Mouse (Mus musculus): Measurements from ENCODE around the gene Lmbr1. TPM values are rescaled to one million over a fixed set of nuclear protein-coding genes. Genes with fewer than 3 reads are reported as not detected.

Lmbr1 gene
- total and polyA plus RNA-seq, 3 experiments: not detected

GRCm38 (mm10) chr5:29250795-29251495 lies 127.2 kb downstream of the Lmbr1 start:
- no peak overlapping the region for H3K9ac ChIP-seq (ENCODE audit: insufficient read depth, low read depth)
- TF ChIP-seq EP300 (IDR thresholded peaks at IDR 0.05; ENCODE audit: low read length): no peak
- no peak for TF ChIP-seq ZC3H11A (IDR thresholded peaks at IDR 0.05; ENCODE audit: low read depth, low read length)
- no peak for TF ChIP-seq TBP (conservative IDR thresholded peaks at IDR 0.05; ENCODE audit: low read depth, low read length)
- TF ChIP-seq BHLHE40 (IDR thresholded peaks at IDR 0.05; ENCODE audit: low read depth, low read length): no peak
- no peak for TF ChIP-seq MAX (IDR thresholded peaks at IDR 0.05; ENCODE audit: low read length)
- no peak for TF ChIP-seq SMC3 (IDR thresholded peaks at IDR 0.05; ENCODE audit: low read depth, low read length)
- TF ChIP-seq NRF1 (IDR thresholded peaks at IDR 0.05; ENCODE audit: low read depth, low read length): no peak
- no peak overlapping the region for H3K27ac ChIP-seq (ENCODE audit: insufficient read depth, low read depth)
- no peak overlapping the region for H3K4me2 ChIP-seq (ENCODE audit: insufficient read depth, low read depth, poor library complexity, severe bottlenecking)
- no peaks in the 10 kb centered on the region for H3K36me3 ChIP-seq (replicated peaks in 1 of 2; ENCODE audit: control insufficient read depth in 1 of 2, insufficient read depth in 1 of 2, low read length in 1 of 2)
- in situ Hi-C loops (cut with MboI; ENCODE audit: low pct_ligation_motif_present, low pct_unique_long_range_greater_than_20kb, low sequenced_read_pairs): no loop called here
- no peaks in the 10 kb centered on the region for H3K9me3 ChIP-seq (replicated peaks; ENCODE audit: low read length)
- dilution Hi-C loops (cut with MboI; ENCODE audit: extremely low pct_ligation_motif_present, extremely low pct_unique_long_range_greater_than_20kb, low sequenced_read_pairs): no loop called here
- H3K27me3 ChIP-seq (replicated peaks): no peaks in the 10 kb centered on the region
- no peaks in the 10 kb centered on the region for H3K79me2 ChIP-seq (replicated peaks; ENCODE audit: control insufficient read depth, extremely low read depth, insufficient read depth, poor library complexity, severe bottlenecking)
- no peaks in the 10 kb centered on the region for H3K4me1 ChIP-seq (ENCODE audit: control insufficient read depth in 1 of 2, insufficient read depth in 2 of 2)
- no peak overlapping the region for H3K4me3 ChIP-seq (replicated peaks in 1 of 3; ENCODE audit: low read depth in 2 of 3, low read length in 2 of 3, poor library complexity in 1 of 3)
- DNase-seq (ENCODE audit: extremely low read depth): no peak

DNA sequence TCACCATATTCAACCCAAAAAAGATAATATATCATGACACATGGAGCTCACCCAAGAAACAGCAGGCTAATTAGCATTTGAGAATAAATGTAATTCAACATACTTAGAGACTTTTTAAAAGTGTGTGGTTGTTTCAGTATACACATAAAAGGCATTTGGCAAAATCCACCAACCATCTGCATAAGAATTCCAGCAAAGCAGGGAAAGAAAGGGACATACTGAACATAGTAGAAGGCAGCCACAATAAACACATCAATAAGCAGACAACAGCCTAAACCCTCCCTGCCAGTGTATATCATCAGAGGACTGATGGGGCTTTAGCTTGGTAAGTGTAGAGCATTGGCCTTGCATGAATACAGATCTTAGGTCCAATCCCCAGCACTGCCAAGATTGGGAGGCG lies 133.4 kb downstream of the Lmbr1 start:
- DNase-seq (ENCODE audit: extremely low read depth): no peak
- TF ChIP-seq MAZ (IDR thresholded peaks at IDR 0.05; ENCODE audit: low read depth, low read length): no peak
- TF ChIP-seq E2F4 (IDR thresholded peaks at IDR 0.05; ENCODE audit: insufficient replicate concordance, low read depth, low read length): no peak
- TF ChIP-seq UBTF (IDR thresholded peaks at IDR 0.05; ENCODE audit: low read depth, low read length): no peak
- TF ChIP-seq ETS1 (conservative IDR thresholded peaks at IDR 0.05; ENCODE audit: low read depth, low read length): no peak
- no peak for TF ChIP-seq NRF1 (IDR thresholded peaks at IDR 0.05; ENCODE audit: low read depth, low read length)
- no peak for TF ChIP-seq SMC3 (IDR thresholded peaks at IDR 0.05; ENCODE audit: low read depth, low read length)
- TF ChIP-seq MXI1 (IDR thresholded peaks at IDR 0.05; ENCODE audit: low read depth, low read length): no peak
- TF ChIP-seq MYC (IDR thresholded peaks at IDR 0.05; ENCODE audit: low read depth, low read length): no peak
- no peak for TF ChIP-seq GABPA (IDR thresholded peaks at IDR 0.05; ENCODE audit: insufficient replicate concordance, low read depth, low read length)
- no peak for TF ChIP-seq KAT2A (IDR thresholded peaks at IDR 0.05; ENCODE audit: insufficient replicate concordance, low read length)
- no peak for TF ChIP-seq USF1 (IDR thresholded peaks at IDR 0.05; ENCODE audit: low read depth, low read length)
- TF ChIP-seq ZNF384 (IDR thresholded peaks at IDR 0.05; ENCODE audit: low read depth, low read length): no peak
- TF ChIP-seq ELF1 (IDR thresholded peaks at IDR 0.05; ENCODE audit: low read depth, low read length): no peak
- no peak for TF ChIP-seq TBP (conservative IDR thresholded peaks at IDR 0.05; ENCODE audit: low read depth, low read length)
- TF ChIP-seq USF2 (conservative IDR thresholded peaks at IDR 0.05; ENCODE audit: low read depth, low read length): no peak
- no peak for TF ChIP-seq CTCF (conservative IDR thresholded peaks at IDR 0.05 in 1 of 2, IDR thresholded peaks at IDR 0.05 in 1 of 2; ENCODE audit: low read depth in 2 of 2, low read length in 2 of 2)
- no peak for TF ChIP-seq RCOR1 (conservative IDR thresholded peaks at IDR 0.05; ENCODE audit: low read depth, low read length)
- TF ChIP-seq TCF12 (IDR thresholded peaks at IDR 0.05; ENCODE audit: low read depth, low read length): no peak
- TF ChIP-seq HCFC1 (IDR thresholded peaks at IDR 0.05; ENCODE audit: low read depth, low read length): no peak
- TF ChIP-seq BHLHE40 (IDR thresholded peaks at IDR 0.05; ENCODE audit: low read depth, low read length): no peak
- no peaks in the 10 kb centered on the region for H3K36me3 ChIP-seq (replicated peaks in 1 of 2; ENCODE audit: control insufficient read depth in 1 of 2, insufficient read depth in 1 of 2, low read length in 1 of 2)
- H3K9ac ChIP-seq (ENCODE audit: insufficient read depth, low read depth): no peak overlapping the region
- no peaks in the 10 kb centered on the region for H3K4me1 ChIP-seq (ENCODE audit: control insufficient read depth in 1 of 2, insufficient read depth in 2 of 2)
- no peaks in the 10 kb centered on the region for H3K9me3 ChIP-seq (replicated peaks; ENCODE audit: low read length)
- no peak overlapping the region for H3K4me3 ChIP-seq (replicated peaks in 1 of 3; ENCODE audit: low read depth in 2 of 3, low read length in 2 of 3, poor library complexity in 1 of 3)
- dilution Hi-C loops (cut with MboI; ENCODE audit: extremely low pct_ligation_motif_present, extremely low pct_unique_long_range_greater_than_20kb, low sequenced_read_pairs): no loop called here
- no peak overlapping the region for H3K27ac ChIP-seq (ENCODE audit: insufficient read depth, low read depth)
- H3K79me2 ChIP-seq (replicated peaks; ENCODE audit: control insufficient read depth, extremely low read depth, insufficient read depth, poor library complexity, severe bottlenecking): no peaks in the 10 kb centered on the region
- H3K4me2 ChIP-seq (ENCODE audit: insufficient read depth, low read depth, poor library complexity, severe bottlenecking): no peak overlapping the region
- in situ Hi-C loops (cut with MboI; ENCODE audit: low pct_ligation_motif_present, low pct_unique_long_range_greater_than_20kb, low sequenced_read_pairs): no loop called here
- H3K27me3 ChIP-seq (replicated peaks): no peaks in the 10 kb centered on the region

All from CH12.LX (cell line).